Mouse (Mus musculus): ENCODE data around the gene Actn1. TPM values are rescaled to one million over a fixed set of nuclear protein-coding genes. Genes with fewer than 3 reads are reported as not detected.
"Not testable (repeated sequence)": the region's sequence is repeated elsewhere in the genome, so short reads cannot be mapped to it uniquely, and the experiment has no call there.

The Actn1 gene
- polyA plus RNA-seq, 1 experiment from 2014 or later: 8.0 TPM

GRCm38 (mm10) chr12:80277428-80277827 lies 17.3 kb upstream of the Actn1 start:
- 82% methylated on average over 8 of the region's 8 CpGs for WGBS
- no peaks in the 10 kb centered on the region for H3K27me3 ChIP-seq (replicated peaks)
- H3K9me3 ChIP-seq (replicated peaks): no peaks in the 10 kb centered on the region
- no peak overlapping the region for H3K9ac ChIP-seq (replicated peaks)
- H3K4me1 ChIP-seq: peaks cover 7% of the 10 kb centered on the region
- no peaks in the 10 kb centered on the region for H3K36me3 ChIP-seq
- no peak for ATAC-seq (ENCODE audit: low FRiP score)
- no peak overlapping the region for H3K27ac ChIP-seq (replicated peaks)
- no peak overlapping the region for H3K4me3 ChIP-seq (replicated peaks)
- H3K4me2 ChIP-seq: no peak overlapping the region

GRCm38 (mm10) chr12:80275187-80275820 lies 15.1 kb upstream of the Actn1 start:
- H3K9me3 ChIP-seq (replicated peaks): no peaks in the 10 kb centered on the region
- ATAC-seq (ENCODE audit: low FRiP score): no peak
- H3K36me3 ChIP-seq: no peaks in the 10 kb centered on the region
- no peak overlapping the region for H3K4me2 ChIP-seq
- WGBS: 91% methylated on average over 5 of the region's 5 CpGs
- no peak overlapping the region for H3K4me3 ChIP-seq (replicated peaks)
- no peak overlapping the region for H3K27ac ChIP-seq (replicated peaks)
- peaks cover 7% of the 10 kb centered on the region for H3K4me1 ChIP-seq
- no peak overlapping the region for H3K9ac ChIP-seq (replicated peaks)
- H3K27me3 ChIP-seq (replicated peaks): no peaks in the 10 kb centered on the region

- no peaks in the 10 kb centered on the region for H3K9me3 ChIP-seq (replicated peaks)
- peak; percentile 94 for ATAC-seq (ENCODE audit: low FRiP score)
- H3K27me3 ChIP-seq (replicated peaks): no peaks in the 10 kb centered on the region
- 13% methylated on average over 10 of the region's 10 CpGs for WGBS
- H3K9ac ChIP-seq (replicated peaks): no peak overlapping the region; the same call in 1 of the 2 replicates
- peak overlapping the region; percentile 63; the same call in 1 of the 2 replicates for H3K27ac ChIP-seq (replicated peaks)
- peak overlapping the region; percentile 27 for H3K4me3 ChIP-seq (replicated peaks)
- H3K4me1 ChIP-seq: peaks cover 7% of the 10 kb centered on the region
- H3K4me2 ChIP-seq: peak overlapping the region; percentile 52
- no peaks in the 10 kb centered on the region for H3K36me3 ChIP-seq
Observed at GRCm38 (mm10) chr12:80273020-80273686, 13.0 kb upstream of the Actn1 start.

- H3K36me3 ChIP-seq: no peaks in the 10 kb centered on the region
- no peak overlapping the region for H3K9ac ChIP-seq (replicated peaks)
- H3K4me3 ChIP-seq (replicated peaks): no peak overlapping the region
- WGBS: 42% methylated on average over 5 of the region's 5 CpGs
- H3K27ac ChIP-seq (replicated peaks): no peak overlapping the region
- H3K27me3 ChIP-seq (replicated peaks): no peaks in the 10 kb centered on the region
- no peak for ATAC-seq (ENCODE audit: low FRiP score)
- H3K4me1 ChIP-seq: peaks cover 7% of the 10 kb centered on the region
- no peaks in the 10 kb centered on the region for H3K9me3 ChIP-seq (replicated peaks)
- no peak overlapping the region for H3K4me2 ChIP-seq
Observed at GRCm38 (mm10) chr12:80271806-80272205, 11.6 kb upstream of the Actn1 start.

GRCm38 (mm10) chr12:80270924-80271323 lies 10.8 kb upstream of the Actn1 start:
- H3K36me3 ChIP-seq: no peaks in the 10 kb centered on the region
- H3K27me3 ChIP-seq (replicated peaks): no peaks in the 10 kb centered on the region
- no peaks in the 10 kb centered on the region for H3K9me3 ChIP-seq (replicated peaks)
- no peak overlapping the region for H3K27ac ChIP-seq (replicated peaks)
- peaks cover 7% of the 10 kb centered on the region for H3K4me1 ChIP-seq
- ATAC-seq (ENCODE audit: low FRiP score): no peak
- H3K4me2 ChIP-seq: no peak overlapping the region
- H3K4me3 ChIP-seq (replicated peaks): no peak overlapping the region
- no peak overlapping the region for H3K9ac ChIP-seq (replicated peaks)
- 39% methylated on average over 3 of the region's 3 CpGs for WGBS

- Histone ChIP-seq H3K27me3 (replicated peaks) (no peaks in the 10 kb centered on the region), H3K4me2 (no peak overlapping the region), H3K4me3 (replicated peaks) (no peak overlapping the region), H3K9ac (replicated peaks) (no peak overlapping the region), H3K4me1 (peaks cover 7% of the 10 kb centered on the region), H3K9me3 (replicated peaks) (no peaks in the 10 kb centered on the region), H3K27ac (replicated peaks) (no peak overlapping the region), H3K36me3 (no peaks in the 10 kb centered on the region)
- no peak for ATAC-seq (ENCODE audit: low FRiP score)
- 100% methylated on average over 2 of the region's 2 CpGs for WGBS
Observed at GRCm38 (mm10) chr12:80269303-80269702, 9.1 kb upstream of the Actn1 start.

GRCm38 (mm10) chr12:80267962-80268361 lies 7.8 kb upstream of the Actn1 start:
- Histone ChIP-seq H3K9me3 (replicated peaks) (no peaks in the 10 kb centered on the region), H3K36me3 (no peaks in the 10 kb centered on the region), H3K27me3 (replicated peaks) (no peaks in the 10 kb centered on the region), H3K4me2 (no peak overlapping the region), H3K4me1 (peaks cover 2% of the 10 kb centered on the region), H3K4me3 (replicated peaks) (no peak overlapping the region), H3K27ac (replicated peaks) (no peak overlapping the region), H3K9ac (replicated peaks) (no peak overlapping the region)
- 90% methylated on average over 6 of the region's 6 CpGs for WGBS
- ATAC-seq (ENCODE audit: low FRiP score): no peak

GRCm38 (mm10) chr12:80264388-80264787 lies 4.2 kb upstream of the Actn1 start:
- H3K27ac ChIP-seq (replicated peaks); H3K27me3 ChIP-seq (replicated peaks); H3K4me3 ChIP-seq (replicated peaks); H3K36me3 ChIP-seq; H3K9me3 ChIP-seq (replicated peaks); H3K4me2 ChIP-seq; H3K9ac ChIP-seq (replicated peaks); ATAC-seq (ENCODE audit: low FRiP score): not testable (repeated sequence)
- 89% methylated on average over 7 of the region's 7 CpGs for WGBS
- H3K4me1 ChIP-seq: peaks cover 12% of the 10 kb centered on the region

- Histone ChIP-seq H3K27me3 (replicated peaks) (no peaks in the 10 kb centered on the region), H3K4me2 (peak overlapping the region; percentile 93), H3K9me3 (replicated peaks) (no peaks in the 10 kb centered on the region), H3K36me3 (no peaks in the 10 kb centered on the region), H3K27ac (replicated peaks) (peak overlapping the region; percentile 89), H3K4me3 (replicated peaks) (peak overlapping the region; percentile 91), H3K9ac (replicated peaks) (peak overlapping the region; percentile 84), H3K4me1 (peaks cover 29% of the 10 kb centered on the region)
- WGBS: 12% methylated on average over 25 of the region's 25 CpGs
- ATAC-seq (ENCODE audit: low FRiP score): peak; percentile 7; the same call in 1 of the 2 replicates
Observed at GRCm38 (mm10) chr12:80260744-80261695, 849 bp upstream of the Actn1 start.

- H3K4me3 ChIP-seq (replicated peaks): peak overlapping the region; percentile 91
- ATAC-seq (ENCODE audit: low FRiP score): peak; percentile 75
- WGBS: under 1% methylated on average over 64 of the region's 64 CpGs
- H3K27ac ChIP-seq (replicated peaks): peak overlapping the region; percentile 89
- H3K4me2 ChIP-seq: peak overlapping the region; percentile 93
- no peaks in the 10 kb centered on the region for H3K27me3 ChIP-seq (replicated peaks)
- no peaks in the 10 kb centered on the region for H3K36me3 ChIP-seq
- H3K9me3 ChIP-seq (replicated peaks): no peaks in the 10 kb centered on the region
- H3K4me1 ChIP-seq: peaks cover 29% of the 10 kb centered on the region
- H3K9ac ChIP-seq (replicated peaks): peak overlapping the region; percentile 84
Observed at GRCm38 (mm10) chr12:80259216-80260055, 735 bp downstream of the Actn1 start.

Measured in neural tube, embryonic 15.5 days (tissue).